Mouse (Mus musculus): ENCODE measurements around the gene Lsm12.

GRCm38 (mm10) chr11:102185677-102186076, 581 bp upstream of the Lsm12 start:
- TF ChIP-seq CTCF (IDR thresholded peaks at IDR 0.05; ENCODE audit: low read depth) = no peak
- no peak for TF ChIP-seq EP300 (IDR thresholded peaks at IDR 0.05; ENCODE audit: low read depth)

Data from liver, embryonic 14.5 days (tissue).